Mouse (Mus musculus): ENCODE data around the gene Cdc42se2. TPM values are rescaled to one million over a fixed set of nuclear protein-coding genes. Genes with fewer than 3 reads are reported as not detected.
A peak's percentile ranks its signal among the peaks of the same experiment; 100 is the strongest.

Cdc42se2 gene
- total RNA-seq (2015; ENCODE audit: low replicate concordance): 23.1 and 39.0 TPM in 2 replicates
- total RNA-seq (2017; ENCODE audit: low replicate concordance): 12.5 and 17.8 TPM in 2 replicates

DNA sequence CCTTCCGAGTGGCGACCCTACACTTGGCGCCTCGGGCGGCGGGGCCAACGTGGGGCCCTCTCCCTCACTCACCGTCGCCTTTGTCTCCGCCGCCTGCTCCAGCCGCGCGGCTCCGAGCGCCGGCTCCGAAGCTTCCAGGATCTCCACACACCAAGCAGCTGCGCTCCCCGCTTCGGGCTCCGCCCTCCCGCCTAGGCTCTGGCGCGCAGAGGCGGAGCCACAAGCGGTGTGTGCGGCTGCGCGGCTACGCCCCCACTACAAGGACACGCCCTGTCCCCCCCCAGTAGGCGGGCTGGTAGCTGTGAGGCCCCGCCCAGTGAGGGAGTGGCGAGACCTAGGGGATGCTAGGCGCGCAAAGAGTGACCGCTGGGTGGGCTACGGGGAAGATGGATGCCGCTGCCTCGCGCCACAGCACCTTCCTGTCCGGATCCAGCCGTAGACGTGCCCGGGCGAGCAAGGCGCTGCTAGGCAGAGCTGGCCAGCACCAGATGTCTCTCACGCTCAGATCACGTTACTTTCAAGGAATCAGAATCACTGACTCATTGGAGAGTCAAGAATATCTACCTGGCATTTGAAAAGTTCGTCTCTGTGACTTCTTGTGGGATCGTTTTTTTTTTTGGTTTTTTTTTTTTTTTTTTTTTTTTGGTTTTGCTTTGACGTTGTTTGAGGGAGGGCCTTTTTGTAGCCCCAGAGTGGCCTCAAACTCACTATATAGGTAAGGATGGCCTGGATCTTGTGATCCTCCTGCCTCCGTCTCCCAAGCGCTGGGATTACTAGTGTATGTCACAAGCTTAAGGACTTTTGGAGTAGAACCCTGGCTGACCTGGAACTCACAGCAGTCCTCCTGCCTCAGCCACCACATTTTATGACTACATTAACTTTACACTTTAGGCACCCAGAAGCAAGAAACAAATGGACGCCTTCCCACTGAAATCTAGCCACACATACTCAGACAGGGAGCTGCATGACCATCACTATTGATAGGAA lies at the start of gene Cdc42se2:
Cdc42se2 (minus strand) TSS at position 188 of the 987 bp plus-strand sequence.
- peak; percentile 99 for ATAC-seq (replicated peaks; ENCODE audit: low FRiP score, poor library complexity, severe bottlenecking)

DNA sequence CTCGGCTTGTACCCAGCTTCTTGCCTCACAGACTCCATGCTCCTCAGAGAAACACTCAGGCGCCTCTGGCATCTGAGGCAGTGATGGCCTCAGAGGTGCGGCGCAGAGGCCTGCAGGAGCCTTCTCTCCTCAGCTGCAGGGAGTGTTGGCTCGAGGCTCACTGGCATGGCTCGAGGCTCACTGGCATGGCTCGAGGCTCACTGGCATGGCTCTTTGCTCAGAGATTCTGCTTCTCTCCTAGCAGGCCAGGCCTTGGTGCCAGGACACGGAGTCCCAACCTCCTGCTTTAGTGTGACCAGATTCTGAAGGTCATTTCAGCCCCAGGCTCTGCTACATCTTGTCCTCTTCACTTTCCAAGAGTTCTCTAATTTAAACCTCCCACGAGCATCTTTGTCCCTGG lies 48.6 kb upstream of the Cdc42se2 start:
- ATAC-seq (replicated peaks; ENCODE audit: low FRiP score, poor library complexity, severe bottlenecking): 0 out of 2 replicates have a peak, but pooled peaks have one; percentile 41

DNA sequence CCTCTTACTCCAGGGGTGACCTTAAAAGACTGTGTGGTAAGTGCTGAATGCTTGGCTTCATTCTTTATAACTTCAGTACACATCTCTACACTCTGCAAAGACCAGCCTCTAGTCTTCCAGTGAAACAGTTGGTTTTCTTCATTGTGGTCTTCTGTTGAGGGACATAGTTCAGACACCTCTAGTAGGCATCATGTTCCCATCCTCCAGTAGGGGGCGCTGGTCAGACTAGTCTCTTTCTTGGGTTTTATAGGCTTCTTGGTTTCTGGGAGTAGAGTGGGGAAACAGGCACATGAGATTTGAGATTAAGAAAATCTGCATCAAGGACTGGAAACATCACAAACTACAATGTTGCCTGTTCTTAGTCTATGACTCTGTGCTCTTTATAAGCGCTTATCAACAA lies 47.1 kb upstream of the Cdc42se2 start:
- ATAC-seq (replicated peaks; ENCODE audit: low FRiP score, poor library complexity, severe bottlenecking): no peak

DNA sequence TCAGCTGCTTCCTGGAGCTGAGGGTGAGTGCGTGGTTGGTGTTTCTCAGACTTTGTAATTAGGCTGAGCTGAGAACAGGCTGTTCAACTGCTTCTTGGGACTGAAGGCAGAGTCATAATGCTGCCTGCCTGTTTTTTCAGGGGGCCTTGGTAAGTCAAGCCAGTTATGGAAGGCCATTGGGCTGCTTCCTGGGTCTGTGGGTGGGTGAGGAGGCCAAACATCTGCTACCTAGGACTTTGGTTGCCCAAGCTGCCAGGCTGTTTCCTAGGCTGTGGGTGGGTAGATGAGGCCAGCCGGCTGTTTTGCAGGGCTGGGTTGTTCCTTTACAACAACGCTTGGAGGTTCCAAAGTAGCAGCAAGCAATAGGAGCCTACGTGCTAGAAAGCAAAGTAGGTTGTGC lies 46.4 kb upstream of the Cdc42se2 start:
- no peak for ATAC-seq (replicated peaks; ENCODE audit: low FRiP score, poor library complexity, severe bottlenecking)

DNA sequence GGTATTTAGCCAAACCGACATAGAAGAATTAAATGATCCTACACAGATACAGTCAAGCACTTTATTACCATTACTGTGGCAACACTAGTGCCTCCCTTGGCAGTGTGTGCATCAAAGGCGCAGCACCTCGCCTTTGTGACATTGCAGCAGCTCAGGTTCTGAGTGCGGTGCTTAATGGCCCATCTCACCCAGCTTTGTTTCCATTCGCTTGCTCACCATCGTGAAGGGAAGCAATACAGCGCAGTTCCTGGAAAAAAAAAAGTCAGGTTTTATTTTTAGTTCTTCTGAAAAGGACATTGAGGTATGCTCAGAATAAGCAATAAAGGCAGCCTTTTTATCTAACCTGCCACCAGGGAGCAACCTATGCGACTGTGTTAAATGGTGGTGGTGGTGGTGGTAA lies 39.3 kb upstream of the Cdc42se2 start:
- no peak for ATAC-seq (replicated peaks; ENCODE audit: low FRiP score, poor library complexity, severe bottlenecking)

DNA sequence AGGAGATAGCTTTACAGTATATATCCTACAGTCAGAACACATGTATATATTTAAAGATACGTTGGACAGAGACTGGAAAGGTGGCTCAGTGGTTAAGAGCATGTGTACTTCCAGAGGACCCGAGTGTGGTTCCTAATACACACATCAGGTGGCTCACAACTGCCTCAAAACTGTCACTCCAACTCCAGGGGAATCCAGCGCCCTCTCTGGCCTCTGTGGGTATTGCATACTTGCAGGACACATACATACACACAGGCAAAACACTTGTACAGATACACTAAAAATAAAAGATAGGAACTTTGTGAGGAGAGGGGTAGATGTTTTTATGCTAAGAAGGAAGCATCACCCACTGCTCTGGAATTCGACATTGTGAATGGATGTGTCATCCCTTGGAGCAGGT lies 38.3 kb upstream of the Cdc42se2 start:
- no peak for ATAC-seq (replicated peaks; ENCODE audit: low FRiP score, poor library complexity, severe bottlenecking)

DNA sequence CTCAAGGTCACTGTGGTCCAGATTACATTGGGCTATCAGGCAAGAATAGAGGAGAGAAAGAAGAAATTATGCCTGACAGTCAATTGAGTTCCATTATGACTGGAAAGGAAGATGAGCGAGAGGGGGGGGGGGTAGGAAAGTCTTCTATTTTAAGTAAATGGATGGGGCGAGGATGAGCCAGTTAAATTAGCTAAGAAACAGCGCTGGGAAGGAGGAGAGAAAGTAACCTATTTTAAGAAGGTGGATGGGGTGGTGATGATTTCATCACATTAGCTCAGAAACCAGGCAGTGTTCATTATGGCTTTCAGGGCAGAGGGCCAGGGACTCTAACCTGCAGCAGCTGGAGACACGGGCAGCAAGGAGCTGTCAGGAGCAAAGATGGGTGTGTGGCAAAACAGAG lies 36.0 kb upstream of the Cdc42se2 start:
- ATAC-seq (replicated peaks; ENCODE audit: low FRiP score, poor library complexity, severe bottlenecking): no peak

DNA sequence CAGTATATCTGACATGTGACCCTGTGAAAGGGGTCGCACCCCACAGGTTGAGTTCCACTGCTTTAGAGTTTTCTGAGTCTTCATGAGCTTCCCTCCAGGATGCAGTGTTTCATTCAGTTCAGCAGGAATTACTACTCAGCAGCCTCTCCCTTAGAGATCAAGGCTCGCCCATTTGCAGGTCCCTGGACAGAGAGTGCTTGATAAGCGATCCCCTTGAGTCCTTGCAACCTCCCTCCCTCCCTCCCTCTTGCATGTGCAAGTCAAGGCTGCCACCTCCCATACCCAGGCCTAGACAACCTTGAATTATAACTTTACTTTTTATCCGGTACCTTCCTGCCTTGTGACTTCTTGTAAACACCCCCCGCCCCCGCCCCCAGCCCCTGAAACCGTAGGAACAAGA lies 32.0 kb upstream of the Cdc42se2 start:
- ATAC-seq (replicated peaks; ENCODE audit: low FRiP score, poor library complexity, severe bottlenecking): no peak

DNA sequence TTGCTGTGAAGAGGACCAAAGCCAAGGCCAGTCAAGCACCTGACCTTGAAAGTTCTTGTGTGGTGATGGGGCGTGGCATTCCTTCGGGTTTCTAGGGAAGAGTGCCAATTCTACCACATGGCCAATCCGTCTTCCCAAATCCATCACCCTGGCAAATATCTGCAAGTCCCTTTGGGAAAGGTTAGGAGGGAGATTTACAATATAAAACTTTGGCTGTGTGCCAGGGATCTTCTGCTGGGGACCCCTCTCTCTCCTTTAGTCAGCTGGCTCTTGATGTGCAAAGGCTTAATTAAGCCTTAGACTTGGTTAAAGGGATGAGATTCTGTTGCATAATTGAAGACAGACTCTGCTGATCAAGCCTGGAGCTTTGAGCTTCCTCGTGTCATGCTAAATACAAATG lies 30.0 kb upstream of the Cdc42se2 start:
- ATAC-seq (replicated peaks; ENCODE audit: low FRiP score, poor library complexity, severe bottlenecking): no peak

DNA sequence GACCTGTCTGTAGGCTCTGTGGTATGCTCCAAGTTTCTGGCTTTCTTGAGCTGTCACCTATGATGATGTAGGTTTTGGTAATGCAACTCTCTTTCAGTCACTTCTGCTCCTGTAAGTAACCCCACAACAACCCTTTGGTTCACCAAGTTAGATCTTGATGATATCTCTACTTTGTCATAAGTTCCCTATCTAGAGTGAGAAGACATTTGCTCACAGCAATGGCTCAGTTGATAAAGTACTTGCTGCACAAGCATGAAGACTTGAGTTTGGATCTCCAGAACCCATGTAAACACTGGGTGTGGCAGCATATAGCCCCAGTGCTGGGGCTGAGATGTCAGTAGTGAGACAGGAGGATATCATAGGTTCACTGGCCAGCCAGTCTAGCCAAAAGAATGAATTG lies 28.2 kb upstream of the Cdc42se2 start:
- no peak for ATAC-seq (replicated peaks; ENCODE audit: low FRiP score, poor library complexity, severe bottlenecking)

DNA sequence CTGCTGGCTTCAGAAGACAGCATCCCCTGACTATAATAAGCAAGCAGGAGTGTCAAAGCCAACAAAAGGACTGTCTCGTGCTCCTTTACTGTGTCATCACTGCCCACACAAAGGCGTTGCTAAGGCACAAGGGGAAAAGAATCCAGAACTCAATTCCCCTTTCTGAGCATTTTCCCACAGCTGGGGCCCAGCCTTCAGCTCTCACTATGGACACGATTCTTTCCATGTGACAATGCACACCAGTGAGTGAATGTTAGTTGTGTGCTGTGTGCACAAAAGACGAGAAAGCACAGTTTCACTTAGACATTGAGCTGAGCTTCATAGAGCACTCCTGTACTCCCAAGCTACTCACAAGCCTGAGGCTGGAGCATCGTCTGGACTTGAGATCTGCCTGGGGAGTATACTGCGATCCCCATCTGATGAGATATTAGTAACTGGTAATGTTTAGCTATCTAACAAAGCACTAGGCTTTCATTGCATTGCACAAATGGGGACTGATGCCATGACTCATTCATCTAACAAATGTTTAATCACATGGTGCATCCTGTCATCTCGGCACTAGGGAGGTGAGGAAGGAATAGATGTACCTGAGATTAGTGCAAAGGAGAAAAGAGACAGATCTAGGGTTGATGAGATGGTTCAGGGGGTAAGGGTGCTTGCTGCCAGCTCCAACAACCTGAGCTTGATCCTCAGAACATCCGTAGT lies 25.5 kb upstream of the Cdc42se2 start:
- ATAC-seq (replicated peaks; ENCODE audit: low FRiP score, poor library complexity, severe bottlenecking): no peak

DNA sequence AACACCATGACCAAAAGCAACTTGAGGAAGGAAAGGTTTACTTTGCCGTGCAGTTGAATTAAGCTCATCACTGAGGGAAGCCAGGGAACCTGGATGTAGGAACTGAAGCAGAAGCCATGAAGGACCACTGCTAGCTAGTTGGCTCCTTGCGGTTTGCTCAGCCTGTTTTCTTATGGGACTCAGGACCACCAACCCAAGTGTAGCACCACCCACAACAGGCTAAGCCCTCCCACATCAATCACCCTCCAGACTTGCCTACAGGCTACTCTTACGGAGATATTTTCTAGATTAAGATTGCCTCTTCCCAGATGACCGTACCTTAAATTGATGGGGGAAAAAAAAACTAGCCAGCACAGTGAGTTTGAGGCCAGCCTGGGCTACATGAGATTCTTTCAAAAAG lies 24.8 kb upstream of the Cdc42se2 start:
- ATAC-seq (replicated peaks; ENCODE audit: low FRiP score, poor library complexity, severe bottlenecking): no peak

DNA sequence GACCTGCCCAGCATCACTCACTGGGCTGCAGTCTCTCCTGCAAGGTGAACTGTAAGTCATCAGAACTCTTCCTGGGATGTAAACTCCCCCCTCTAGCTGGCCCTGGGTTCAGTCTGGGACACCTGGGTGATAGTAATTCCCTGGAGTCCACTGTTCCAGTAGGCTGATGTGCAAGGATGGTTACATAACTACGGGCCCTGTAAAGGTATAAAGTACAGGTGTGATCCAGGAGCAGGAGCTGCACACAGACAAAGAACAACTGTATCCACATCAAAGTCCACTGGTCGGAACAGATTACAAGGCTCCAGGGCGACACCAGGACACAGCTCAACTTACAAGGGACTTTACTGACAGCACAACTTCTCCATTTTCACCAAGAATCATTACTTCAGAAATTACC lies 23.6 kb upstream of the Cdc42se2 start:
- no peak for ATAC-seq (replicated peaks; ENCODE audit: low FRiP score, poor library complexity, severe bottlenecking)

DNA sequence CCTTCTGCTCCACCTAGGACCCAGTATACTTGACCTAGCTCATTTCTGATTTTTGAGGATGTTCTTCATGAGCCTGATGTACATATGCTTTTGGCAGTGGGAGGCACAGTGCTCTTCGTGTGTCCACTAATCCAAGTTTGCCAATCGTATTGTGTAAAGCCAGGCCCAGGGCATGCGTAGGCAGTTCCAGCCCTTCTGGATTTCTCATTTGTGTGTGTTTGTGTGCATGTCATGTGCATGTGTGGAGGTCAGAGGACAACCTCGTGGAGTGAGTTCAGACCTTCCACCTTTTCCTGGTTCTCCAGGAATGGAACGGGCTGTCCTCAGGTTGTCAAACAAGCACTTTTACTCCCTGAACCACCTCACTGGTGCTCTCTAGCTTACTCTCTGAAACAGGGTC lies 22.1 kb upstream of the Cdc42se2 start:
- no peak for ATAC-seq (replicated peaks; ENCODE audit: low FRiP score, poor library complexity, severe bottlenecking)

DNA sequence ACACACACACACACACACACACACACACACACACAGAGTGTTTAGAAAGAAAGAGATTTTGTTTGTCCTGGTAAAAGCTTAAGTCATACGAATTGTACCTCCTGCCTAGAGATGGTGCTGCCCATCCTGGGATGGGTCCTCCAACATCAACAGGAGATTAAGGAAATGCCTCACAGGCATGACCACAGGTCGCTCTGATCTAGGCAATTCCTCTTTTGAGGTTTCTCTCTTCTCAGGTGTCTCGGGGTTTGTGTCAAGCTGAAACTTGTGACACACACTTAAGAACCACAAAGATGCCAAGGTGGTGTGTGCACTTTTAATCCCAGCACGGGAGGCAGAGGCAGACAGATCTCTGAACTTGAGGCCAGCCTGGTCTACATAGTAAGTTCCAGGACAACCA lies 20.7 kb upstream of the Cdc42se2 start:
- ATAC-seq (replicated peaks; ENCODE audit: low FRiP score, poor library complexity, severe bottlenecking): no peak

DNA sequence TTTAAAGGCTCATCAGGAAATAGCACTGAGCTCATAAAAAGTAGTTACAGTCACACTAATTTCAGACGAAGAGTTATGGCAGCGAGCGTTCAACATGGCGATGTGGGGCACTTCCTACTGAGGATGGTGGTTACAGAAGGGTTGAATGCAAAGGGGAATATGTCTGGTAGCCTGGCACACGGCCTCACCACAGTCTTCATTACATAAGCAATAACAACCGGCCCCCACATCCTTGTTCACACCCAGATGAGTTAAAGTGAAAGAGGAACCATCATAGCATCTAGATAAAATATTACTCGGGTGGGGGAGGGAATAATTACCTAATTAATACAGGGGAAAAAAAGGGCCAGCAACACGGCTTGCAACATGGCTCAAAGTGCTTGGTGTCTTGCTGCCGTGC lies 20.2 kb upstream of the Cdc42se2 start:
- ATAC-seq (replicated peaks; ENCODE audit: low FRiP score, poor library complexity, severe bottlenecking): no peak

DNA sequence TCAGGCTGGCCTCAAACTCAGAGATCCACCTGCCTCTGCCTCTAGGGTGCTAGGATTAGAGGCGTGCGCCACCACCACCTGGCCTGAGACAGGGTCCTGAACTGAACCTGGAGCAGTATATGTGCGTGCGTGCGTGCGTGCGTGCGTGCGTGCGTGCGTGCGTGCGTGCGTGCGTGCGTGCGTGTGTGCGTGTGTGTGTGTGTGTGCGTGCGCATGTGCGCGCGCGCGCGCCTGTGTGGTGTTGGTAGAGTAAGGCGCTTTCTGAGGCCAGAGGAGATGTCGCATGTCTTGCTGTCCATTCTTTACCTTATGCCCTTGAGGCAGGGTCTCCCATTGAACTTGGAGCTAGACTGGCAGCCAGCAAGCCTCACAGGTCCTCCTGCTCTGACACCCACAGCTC lies 19.4 kb upstream of the Cdc42se2 start:
- no peak for ATAC-seq (replicated peaks; ENCODE audit: low FRiP score, poor library complexity, severe bottlenecking)

DNA sequence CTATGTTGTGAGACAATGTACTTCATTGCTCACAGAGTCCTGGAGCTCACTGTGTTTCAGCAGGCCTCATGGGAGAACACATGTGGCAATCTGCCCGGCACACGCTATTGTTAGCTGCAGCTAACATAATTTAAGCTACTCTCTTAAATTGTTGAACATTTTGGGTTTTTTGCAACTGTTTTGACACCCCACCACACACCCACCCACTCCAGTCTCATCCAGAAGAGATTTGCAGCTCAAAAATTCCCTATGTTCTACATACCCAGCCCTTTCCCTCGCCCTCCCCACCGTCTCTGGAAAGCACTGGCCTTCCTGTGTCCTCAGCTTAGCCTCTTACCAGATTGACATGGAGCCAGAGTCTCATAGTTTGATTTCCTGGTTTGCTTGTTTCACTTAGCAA lies 17.7 kb upstream of the Cdc42se2 start:
- ATAC-seq (replicated peaks; ENCODE audit: low FRiP score, poor library complexity, severe bottlenecking): no peak

DNA sequence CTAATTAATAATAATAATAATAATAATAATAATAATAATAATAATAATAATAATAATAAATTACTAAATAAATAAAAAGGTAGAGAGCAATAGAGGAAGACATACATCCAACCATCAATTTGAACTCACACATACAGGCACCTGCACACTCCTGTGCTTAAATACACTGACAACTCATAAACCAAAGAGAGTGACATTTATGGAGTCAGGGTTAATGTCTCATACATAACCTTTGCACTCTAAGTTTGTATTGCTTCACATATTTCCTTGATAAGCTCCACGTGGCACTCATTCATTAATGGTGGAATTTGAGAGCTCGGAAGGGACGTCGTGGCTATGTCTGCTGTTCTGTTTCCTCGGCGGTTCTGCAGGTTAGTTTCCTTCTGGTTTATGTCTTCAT lies 15.1 kb upstream of the Cdc42se2 start:
- ATAC-seq (replicated peaks; ENCODE audit: low FRiP score, poor library complexity, severe bottlenecking): no peak

DNA sequence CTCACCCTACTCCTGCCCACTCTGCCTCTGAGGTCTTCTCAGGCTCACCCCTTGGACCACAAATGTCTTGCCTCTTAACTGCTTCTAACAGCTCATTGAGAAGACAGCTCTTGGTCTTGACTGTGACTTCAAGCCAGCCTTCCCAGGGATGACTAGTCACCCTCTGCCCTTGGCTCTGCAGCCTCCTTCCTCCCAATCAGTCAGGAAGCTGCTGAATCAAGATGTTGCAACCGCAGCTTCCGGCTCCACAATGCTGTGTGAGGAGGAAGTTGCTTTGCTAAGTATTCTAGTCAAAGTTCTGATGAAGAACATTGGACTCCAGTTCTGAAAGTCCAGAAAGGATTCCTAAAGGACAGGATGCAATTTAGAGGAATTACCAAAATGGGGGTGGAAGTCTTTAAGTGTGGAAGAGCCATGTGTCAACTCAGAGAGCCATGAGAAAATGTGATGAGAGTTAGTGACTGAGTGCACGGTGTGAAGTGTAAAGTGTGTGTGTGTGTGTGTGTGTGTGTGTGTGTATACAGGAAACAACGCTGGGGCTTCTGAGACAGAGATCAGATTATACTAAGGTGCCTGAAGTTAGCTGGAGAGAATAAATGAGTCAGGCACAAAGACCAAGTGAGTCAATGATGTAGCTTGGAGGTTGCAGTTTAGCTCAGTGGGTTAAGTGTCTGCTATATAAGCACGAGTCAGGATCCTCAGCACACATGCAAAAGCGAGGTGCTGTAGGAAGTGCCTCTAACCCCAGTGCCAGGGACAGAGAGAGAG lies 14.5 kb upstream of the Cdc42se2 start:
- ATAC-seq (replicated peaks; ENCODE audit: low FRiP score, poor library complexity, severe bottlenecking): no peak
